Mouse (Mus musculus): ENCODE measurements around the gene Ttc28.

GRCm38 (mm10) chr5:111022940-111023339, 143.3 kb downstream of the Ttc28 start:
- TF ChIP-seq CTCF (IDR thresholded peaks at IDR 0.05; ENCODE audit: low read depth), result no peak
- TF ChIP-seq EP300 (optimal IDR thresholded peaks at IDR 0.05), result no peak

Measured in stomach, postnatal 0 days (tissue).